Mouse (Mus musculus): ENCODE results near the gene Fhod1.

Gene Fhod1

GRCm38 (mm10) chr8:105347428-105348221 is at the start of gene Fhod1:
Gene Fhod1, minus strand, starts transcription at chr8:105347953.
- peak; percentile 95 for DNase-seq

GRCm38 (mm10) chr8:105393915-105394314 is 46.2 kb upstream of the Fhod1 start:
- no peak for DNase-seq

- no peak for DNase-seq
Observed at GRCm38 (mm10) chr8:105393089-105393787, 45.5 kb upstream of the Fhod1 start.

- DNase-seq = no peak
Observed at GRCm38 (mm10) chr8:105389096-105389495, 41.3 kb upstream of the Fhod1 start.

GRCm38 (mm10) chr8:105387151-105387550 is 39.4 kb upstream of the Fhod1 start:
- no peak for DNase-seq

GRCm38 (mm10) chr8:105384070-105384469 is 36.3 kb upstream of the Fhod1 start:
- no peak for DNase-seq

GRCm38 (mm10) chr8:105380308-105380707 is 32.6 kb upstream of the Fhod1 start:
- DNase-seq = no peak

GRCm38 (mm10) chr8:105378673-105379072 is 30.9 kb upstream of the Fhod1 start:
- DNase-seq = no peak

GRCm38 (mm10) chr8:105374513-105374966 is 26.8 kb upstream of the Fhod1 start:
- no peak for DNase-seq

GRCm38 (mm10) chr8:105373032-105373431 is 25.3 kb upstream of the Fhod1 start, which contains the start of gene Plekhg4:
Gene Plekhg4, plus strand, starts transcription at chr8:105373274.
- DNase-seq = no peak

GRCm38 (mm10) chr8:105372473-105372872 is 24.7 kb upstream of the Fhod1 start:
- peak; percentile 52 for DNase-seq

GRCm38 (mm10) chr8:105367107-105367506 is 19.4 kb upstream of the Fhod1 start:
- no peak for DNase-seq

- DNase-seq = no peak
Observed at GRCm38 (mm10) chr8:105361751-105362702, 14.3 kb upstream of the Fhod1 start.

- no peak for DNase-seq
Observed at GRCm38 (mm10) chr8:105359646-105360045, 11.9 kb upstream of the Fhod1 start.

- DNase-seq = no peak
Observed at GRCm38 (mm10) chr8:105359208-105359607, 11.5 kb upstream of the Fhod1 start.

GRCm38 (mm10) chr8:105356681-105357080 is 8.9 kb upstream of the Fhod1 start:
- peak; percentile 26 for DNase-seq

- DNase-seq = peak; percentile 17
Observed at GRCm38 (mm10) chr8:105355179-105356024, 7.6 kb upstream of the Fhod1 start.

- no peak for DNase-seq
Observed at GRCm38 (mm10) chr8:105354549-105354948, 6.8 kb upstream of the Fhod1 start.

- DNase-seq = peak; percentile 79
Observed at GRCm38 (mm10) chr8:105353583-105354135, 5.9 kb upstream of the Fhod1 start.

GRCm38 (mm10) chr8:105350186-105350585 is 2.4 kb upstream of the Fhod1 start:
- DNase-seq = peak; percentile 41

- DNase-seq = peak; percentile 74
Observed at GRCm38 (mm10) chr8:105349096-105349771, 1.5 kb upstream of the Fhod1 start.

Measured in cerebellum, adult 11-12 months (tissue).